Mouse (Mus musculus) retina, embryonic 14.5 days (tissue): ENCODE measurements around the gene Lrguk.

ENCODE experiments used
- DNase-seq: peaks from one replicate; pipeline ENCODE4 v3.0.0-alpha.2; 2015; ENCODE audit warnings: low spot score

The Lrguk gene

DNA sequence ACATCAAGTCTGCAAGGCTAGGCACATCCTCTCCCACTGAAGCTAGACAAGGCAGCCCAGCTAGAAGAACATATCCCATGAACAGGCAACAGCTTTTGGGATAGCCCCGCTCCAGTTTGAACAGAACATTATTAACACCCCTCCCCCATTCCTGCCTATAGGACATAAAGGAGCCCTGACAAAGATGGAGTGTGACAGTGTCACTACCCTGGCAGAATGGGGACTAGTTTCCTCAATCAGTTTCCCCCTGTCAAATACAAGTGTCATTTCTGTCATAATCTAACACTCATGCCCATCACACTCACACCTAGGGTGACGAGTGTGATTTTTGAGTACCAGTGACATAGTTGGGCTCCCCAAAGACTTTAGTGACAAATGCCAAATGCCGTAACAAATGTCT is 118.8 kb downstream of the Lrguk start:
- DNase-seq = peak; percentile 53

DNA sequence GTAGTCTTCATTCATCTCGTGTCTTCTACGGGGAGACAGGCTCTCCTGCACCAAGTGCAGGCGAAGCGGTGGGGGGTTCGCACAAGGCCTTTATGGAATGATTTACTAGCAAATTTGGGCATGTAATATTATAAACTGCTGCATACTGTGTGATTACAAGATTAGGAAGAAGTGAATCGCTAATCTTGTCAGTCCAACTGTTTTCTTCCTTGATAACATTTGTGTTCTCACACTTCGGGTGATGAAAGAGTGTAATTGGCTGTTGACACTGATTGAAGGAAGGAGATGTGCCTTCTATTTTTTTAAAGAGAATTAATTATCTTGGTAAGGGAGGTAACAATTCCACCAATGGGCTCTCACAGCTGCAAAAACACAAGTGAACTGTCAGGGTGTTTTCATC is 119.4 kb downstream of the Lrguk start:
- no peak for DNase-seq

DNA sequence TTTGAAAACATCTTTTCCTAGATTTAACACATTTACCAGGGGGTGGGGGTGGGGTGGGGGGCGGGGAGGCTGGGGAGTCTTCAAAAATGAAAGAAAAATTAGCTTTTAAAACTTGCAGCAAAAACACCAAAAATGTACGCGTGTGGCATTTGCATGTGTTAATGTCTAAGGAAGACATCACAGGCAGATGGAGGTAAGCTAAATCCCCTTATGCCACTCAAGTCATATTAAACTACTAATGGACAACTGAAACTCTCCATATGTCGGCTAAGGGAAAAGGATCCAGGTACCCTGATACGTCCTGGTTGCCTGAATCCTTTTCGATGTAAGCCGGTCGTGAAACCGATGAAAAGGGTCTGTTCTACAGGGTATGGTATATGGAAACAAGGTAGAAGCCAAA is 119.8 kb downstream of the Lrguk start:
- no peak for DNase-seq

DNA sequence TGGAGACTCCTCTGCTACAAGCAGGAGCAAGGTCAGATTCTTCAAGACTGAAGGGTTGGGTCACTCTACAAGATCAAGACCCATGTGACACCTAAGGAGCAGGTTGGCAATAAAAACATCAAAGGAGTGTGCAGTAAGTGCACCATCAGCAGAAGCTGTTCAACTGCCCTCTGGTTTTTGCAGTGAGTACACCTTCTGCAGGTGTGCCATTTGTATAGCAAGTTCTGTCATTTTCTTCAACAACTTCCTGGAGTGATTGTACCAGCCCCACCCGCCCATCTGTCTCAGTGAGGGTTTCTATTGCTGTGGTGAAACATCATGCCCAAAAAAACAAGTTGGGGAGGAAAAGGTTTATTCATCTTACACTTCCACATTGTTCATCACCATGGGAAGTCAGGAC is 120.6 kb downstream of the Lrguk start:
- no peak for DNase-seq

DNA sequence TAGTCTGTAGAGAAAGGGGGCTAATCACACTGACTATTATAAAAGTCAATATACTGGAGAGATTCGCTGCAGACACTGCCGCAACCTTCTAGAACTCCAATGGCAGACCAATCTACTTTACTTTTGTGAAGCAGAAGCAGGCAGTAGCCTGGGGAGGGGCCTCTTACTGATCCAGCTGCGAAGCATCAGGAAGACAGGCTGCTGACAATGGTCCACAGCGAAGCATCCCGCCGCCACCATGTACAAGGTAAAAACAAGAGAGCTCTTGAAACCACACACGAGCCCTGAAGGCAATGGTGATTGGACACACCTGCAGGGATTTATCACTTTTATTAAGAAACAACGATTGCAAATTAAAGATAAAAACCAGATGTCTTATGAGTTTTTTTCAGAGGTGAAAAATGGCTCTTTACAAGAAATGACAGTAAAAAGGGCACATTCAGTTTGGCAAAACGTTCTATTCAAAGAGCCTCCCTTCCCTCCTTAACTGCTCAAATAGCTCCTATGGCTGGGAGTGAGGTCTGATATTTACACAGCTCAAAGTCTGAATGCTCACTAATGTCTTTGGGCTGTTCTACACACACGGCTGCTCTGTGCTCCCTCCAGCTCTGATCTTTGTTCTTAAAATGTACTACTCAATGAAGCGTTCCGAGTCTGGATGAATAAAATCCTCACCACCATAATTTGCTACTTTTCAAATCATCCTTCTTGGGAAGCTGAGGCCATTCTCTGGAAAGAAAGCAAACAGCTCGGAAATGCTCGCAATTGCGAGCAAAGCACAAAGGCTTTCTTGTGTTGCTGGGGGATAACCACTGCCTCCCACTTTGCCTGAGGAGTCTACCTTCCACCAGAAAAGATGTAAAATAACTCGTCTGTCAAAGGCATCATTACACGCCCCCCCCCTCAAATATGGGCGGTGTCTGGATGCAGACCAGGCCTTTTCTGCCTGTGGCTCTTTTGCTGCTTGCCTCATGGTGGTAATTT is 124.1 kb downstream of the Lrguk start:
- no peak for DNase-seq

DNA sequence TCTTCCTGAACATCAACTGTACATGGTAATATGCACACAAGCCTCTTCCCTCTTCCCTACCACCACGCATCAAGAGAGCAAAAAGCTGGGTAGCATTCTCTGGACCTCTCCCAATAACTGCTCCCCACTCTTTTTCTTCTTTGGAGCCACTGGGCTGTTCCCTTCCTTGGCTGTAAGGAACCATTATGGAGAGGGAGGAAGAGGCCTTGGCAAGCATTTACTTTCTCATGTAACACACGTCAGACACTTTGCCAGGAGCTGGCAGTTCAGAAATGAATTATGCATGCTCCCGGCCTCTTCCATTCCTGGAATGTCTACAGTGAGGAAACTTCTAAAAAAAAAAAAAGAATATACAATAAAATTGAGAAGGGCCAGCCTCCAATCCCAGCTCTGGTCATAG is 125.0 kb downstream of the Lrguk start:
- no peak for DNase-seq

DNA sequence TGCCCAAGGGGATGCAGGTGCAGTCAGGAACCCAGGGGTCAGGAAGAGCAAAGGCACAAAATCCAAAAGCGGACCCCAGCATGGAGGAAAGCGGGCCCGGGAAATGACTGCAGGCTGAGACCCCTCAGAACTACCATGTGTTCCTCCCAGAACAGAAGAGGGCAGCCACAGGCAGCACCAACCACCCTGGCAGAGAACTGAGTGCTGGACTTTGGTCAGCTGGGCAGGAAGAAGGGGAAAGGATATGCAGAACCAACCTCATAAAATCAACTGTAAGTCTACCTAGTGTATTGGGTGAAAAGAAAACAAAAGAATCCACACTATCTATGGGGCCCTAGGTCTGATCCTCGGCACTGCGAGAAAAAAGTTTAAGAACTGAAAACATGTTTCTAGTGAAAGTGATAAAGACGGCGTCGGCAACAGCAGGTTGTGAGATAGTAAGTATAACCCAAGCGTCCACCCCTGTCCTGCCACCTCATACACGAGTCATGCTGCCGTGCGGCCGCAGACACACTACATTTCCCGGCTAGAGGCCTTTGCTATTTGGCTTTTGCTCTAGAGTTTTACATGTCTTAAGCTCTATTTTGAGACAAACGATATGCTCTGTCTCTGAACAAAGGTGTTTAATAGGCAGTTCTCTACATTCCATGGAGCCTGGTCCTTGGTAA is 126.0 kb downstream of the Lrguk start:
- no peak for DNase-seq

DNA sequence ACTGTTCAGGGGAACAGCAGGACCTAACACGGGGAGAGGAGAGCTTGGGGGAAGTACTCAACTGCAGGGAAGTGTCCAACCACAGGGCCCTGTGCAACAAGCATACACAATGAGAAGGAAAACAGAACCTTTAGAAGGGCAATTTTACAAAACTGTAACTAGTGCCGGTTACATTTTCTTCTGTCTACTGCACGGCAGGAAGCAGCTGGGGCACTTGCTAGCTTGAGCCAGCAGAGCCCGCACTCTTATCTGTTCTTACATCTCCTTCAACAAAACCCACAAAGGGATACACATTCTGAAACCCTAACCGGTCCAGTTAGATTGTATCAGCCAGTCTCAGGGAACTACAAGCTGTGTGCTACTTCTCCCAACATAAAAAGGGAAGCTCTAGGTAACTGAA is 126.8 kb downstream of the Lrguk start:
- no peak for DNase-seq

DNA sequence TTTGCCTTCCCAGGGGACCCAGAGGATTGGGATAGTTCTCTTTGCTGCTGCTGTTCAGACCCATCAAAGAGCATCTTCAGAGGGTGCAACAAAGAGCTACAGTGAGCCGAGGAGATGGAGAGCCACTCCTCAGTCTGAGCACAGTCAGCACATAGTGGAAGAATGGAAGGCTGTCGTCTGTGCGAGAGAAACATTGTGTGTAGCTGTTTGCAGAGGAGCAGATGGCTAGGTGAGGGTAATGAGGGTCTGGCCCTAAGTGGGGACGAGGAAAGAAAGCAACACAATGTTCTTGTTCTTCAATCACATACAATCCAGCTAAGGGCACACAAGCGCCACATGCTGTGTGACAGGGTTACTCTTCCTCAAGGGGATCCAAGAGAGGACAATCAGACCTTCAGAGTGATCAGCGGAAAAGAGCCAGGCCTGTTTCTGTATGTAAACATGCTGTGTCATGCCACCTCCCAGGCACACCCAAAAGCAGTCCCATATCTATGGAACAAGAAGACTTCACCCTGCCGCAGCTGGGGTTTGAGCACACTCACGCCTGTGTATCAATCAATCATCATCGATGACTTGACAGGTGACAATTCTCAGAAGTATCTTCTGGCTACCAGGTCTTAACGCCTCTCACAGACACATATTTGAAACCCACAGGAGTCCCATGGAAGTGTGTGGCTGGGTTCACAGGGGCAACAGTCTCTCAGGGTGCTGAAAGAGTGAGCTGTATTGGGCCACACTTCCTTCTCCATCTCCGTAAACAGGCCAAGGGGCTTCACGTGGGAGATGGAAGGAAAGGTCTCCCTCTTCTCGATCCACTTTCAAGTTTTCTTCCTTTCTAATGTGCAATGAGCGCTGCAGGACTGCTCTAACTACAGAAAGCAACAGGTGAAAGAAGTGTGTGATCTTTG is 127.8 kb downstream of the Lrguk start:
- DNase-seq = no peak

DNA sequence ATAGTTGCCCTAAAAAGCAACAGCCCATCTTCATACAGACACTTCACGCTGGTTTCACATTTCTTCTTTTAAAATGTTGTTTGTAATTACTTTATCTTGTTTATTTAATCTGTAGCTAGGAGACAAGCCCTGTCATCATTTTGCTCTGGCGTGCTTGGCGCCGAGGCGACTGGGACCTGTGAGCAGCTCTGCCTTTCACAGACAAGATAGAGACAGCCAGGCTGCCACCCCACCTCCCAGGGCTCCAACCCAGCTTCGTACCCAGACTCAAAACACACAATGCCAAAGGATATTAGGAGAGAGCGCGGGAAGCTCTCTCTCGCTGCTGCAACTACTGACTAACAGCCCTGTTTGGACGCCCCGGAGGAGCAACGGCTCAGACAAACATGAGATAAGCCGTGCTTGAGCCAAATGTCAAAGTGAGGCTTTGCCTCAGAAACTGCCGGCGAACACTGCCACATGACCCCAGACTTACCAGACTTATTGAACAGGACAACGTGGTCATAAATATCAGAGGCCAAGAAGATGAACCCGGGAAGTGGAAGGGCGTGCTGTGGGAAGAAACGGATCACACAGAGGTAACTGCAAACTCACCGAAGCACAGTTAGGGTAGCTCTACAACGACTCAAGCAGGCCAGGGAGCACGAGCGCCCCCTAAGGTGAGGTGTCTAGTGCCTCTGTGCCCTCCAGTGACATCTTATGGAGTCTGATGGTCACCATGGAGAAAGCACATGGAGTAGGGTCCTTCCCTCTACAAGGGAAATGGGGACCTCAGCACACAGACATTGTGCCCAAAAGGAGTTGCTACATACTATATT is 131.0 kb downstream of the Lrguk start:
- no peak for DNase-seq

DNA sequence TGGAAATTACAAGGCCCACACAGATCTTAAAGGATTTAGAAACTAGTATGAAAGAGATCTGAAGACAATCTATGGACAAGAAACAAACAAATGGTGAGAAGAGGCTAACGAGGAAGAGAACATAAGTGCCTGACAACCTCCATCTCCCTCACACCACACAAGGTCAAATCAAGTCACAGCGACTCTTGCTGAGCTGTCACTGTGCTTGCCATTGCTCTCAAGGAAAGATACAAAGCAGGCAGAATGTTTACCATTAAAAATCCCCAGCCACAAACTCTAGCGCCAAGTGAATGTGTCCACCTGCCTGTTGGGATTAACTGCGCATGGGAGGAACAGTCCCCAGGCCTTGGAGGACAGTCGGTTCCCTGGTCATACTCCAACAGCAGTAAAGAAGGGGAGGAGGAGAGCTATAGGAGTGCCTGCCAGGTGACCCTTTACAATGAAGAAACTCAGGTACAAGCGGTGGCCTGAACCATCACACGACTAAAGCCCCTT is 131.6 kb downstream of the Lrguk start:
- no peak for DNase-seq

DNA sequence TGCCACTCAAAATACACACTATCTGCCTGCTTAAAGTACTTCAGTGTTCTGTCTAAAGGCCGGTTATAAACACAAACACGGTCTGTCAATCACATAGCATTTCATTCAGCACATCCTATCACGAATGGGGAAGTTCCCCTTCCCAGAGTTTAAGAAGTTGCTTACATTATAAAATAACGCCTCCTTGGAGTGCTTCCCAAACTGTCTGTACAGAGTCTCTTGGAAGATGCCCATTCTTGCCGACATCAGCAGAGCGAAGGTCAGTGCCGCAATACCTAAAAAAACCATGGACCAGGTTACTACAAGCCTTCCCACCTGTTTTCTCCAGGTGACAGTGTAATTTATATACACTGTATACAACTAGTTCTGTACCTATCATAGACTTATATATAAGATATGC is 132.3 kb downstream of the Lrguk start:
- no peak for DNase-seq

DNA sequence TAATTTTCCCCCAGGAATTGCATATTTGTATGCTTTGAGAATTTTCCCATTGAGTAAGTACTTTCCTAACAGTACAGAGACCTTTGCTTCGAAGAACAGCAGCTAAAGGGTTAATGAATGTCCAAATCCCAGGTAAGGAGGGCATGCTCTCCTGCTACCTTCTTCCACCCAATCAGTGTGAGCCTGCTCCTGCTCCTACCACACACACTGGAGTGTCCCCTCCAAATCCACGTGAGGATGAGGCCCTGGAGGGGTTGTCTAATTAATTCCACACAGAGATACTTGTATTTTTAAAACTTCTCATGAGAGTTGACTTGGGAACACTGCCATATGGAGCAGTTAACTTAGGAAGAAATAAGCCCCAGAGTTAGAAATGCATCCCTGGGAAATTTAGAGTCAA is 133.4 kb downstream of the Lrguk start:
- DNase-seq = no peak

DNA sequence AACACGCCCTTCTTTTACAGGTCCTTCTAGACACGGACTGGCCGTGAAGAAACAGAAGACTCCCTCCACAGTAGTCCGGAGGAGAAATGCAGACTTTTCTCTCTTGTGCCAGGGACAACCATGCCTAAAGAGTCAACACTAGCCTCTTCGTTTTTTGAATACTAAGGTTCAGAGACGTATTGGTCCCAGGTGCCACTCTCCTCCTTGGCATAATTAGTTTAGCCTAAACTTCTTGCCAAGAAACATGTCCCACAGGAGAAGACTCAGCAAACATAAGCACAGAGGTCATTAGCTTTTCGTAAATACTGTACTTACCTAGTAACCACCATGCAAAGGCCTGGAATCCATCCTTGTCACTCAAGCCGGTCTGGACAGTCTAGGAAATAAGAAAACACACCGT is 133.8 kb downstream of the Lrguk start:
- DNase-seq = no peak

DNA sequence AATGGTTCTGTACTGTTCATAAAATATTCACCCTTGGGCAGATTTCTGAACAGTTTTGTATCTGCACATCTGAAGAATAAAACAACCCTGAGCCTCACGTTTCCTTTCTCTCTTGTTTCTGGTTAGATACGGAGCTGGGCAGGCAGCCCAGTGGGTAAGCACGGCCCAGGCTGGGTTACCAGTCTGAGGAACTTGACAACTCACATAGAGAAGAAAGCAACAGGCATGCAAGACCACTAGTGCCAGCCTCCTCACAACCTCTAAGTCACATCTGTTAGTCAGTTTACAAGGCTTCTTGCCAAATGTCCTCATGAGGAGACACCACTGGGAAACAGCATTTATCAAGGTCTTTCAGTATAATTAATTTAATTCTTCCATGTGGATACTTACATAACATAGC is 139.6 kb downstream of the Lrguk start:
- no peak for DNase-seq

DNA sequence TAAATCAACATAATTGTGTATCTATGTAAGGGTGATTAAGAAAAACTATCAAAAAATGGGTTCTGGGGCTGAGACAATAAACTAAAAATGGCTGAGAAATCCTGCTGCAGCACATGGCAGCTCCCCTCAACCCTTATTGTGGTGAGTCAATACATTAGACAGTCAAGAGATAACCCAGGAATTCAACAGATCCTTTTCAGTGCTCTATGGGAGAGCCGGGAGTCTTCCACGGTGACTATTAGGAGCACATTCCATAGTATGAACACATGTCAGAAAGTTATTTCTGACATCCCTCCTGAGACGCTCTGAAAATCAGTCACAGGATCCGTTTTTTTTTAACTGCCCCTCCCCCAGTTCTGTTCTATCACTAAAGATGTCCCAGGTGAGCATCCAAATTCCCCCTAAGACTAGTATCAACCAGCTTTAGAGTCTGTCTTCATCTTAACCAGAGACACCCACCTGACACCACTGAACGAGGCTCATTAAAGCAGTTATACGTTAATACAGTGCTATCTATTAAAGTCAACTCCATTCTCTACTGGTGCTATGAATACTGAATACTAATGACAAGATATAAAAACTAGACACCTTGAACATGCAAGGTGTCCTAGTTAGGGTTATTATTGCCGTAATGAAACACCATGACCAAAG is 141.7 kb downstream of the Lrguk start:
- no peak for DNase-seq

DNA sequence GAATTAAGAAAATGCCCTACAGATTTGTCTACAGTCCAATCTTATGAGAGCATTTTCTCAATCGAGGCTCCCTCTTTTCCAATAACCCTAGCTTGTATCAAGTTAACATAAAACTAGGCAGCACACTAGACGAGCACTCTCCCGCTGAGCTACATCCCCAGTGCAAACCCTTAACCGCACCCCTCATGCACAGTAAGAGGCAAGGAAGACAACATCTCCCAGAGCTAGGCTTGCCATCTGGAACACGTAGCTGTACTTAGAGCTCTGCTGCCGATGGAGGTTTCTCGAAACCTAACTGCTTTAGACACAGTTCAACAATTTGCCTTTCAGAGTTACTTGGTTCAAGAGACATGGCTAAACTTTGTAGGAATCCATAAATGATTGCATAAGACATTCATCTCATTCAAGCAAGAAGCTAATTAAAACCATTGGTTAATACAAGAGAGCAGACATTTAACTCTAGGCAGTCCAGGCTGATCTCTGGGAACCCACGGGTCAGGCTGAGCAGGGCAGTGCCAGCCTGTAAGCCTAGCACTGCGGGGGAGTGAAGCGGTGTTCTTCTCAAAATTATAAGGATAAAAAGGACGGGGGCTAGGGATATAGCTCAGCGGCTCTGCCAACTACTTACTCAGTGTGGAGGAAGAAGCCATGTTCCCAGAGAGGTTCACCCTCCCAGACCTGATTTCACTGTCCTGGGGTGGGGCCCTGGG is 142.7 kb downstream of the Lrguk start:
- no peak for DNase-seq

DNA sequence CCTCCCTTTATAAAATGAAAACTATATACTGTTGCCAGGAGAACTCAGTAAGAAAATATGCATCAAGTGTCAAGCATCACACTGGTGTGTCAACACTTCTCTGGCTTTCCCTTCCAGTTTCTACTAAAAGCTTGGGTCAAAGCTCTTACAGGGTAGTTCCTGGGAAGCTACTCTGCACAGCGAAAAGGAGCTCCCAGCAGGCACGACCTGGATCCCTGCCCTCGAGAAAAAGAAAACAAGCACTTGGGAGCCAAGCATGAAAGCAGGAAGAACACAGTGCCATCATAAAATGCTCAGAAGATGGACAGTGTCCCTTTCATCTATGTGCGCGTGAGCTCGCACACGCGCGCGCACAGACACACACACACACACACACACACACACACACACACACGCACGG is 144.0 kb downstream of the Lrguk start:
- no peak for DNase-seq

DNA sequence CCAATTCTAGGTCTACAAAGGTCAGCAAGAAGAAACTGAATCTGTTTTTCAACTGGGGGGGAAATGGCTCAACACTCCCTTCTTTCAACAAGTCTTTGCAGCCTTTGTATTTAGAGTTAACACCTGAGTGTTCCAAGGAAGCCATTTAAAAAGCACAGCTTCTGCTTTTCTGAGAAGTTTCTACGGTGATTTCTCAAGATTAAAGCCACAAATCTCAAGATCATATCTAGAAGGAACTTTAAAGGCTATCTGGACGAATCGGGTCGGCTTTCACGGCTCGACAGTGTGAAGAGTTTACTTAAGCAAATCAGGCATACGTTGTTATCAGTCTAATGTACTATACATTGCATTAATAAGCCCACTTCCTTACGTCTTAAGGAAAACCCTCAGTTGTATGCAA is 145.5 kb downstream of the Lrguk start:
- no peak for DNase-seq
